Mouse (Mus musculus): ENCODE measurements around the gene Urgcp.
A peak's percentile ranks its signal among the peaks of the same experiment; 100 is the strongest.
"Not testable (repeated sequence)": the region's sequence is repeated elsewhere in the genome, so short reads cannot be mapped to it uniquely, and the experiment has no call there.

Gene Urgcp

GRCm38 (mm10) chr11:5761820-5762632, at the start of gene Urgcp:
Urgcp (minus strand) TSS chr11:5762376.
- DNase-seq, result peak; percentile 94

- DNase-seq, result not testable (repeated sequence)
These were observed 47.3 kb upstream of the Urgcp start for GRCm38 (mm10) chr11:5809487-5809886.

GRCm38 (mm10) chr11:5807956-5808355, 45.8 kb upstream of the Urgcp start:
- DNase-seq, result no peak

- DNase-seq, result no peak
These were observed 43.5 kb upstream of the Urgcp start for GRCm38 (mm10) chr11:5805711-5806110.

- DNase-seq, result no peak
These were observed 42.0 kb upstream of the Urgcp start for GRCm38 (mm10) chr11:5804174-5804573.

- DNase-seq, result no peak
These were observed 41.4 kb upstream of the Urgcp start, which contains the start of gene Pgam2 for GRCm38 (mm10) chr11:5803551-5803981. Pgam2 (minus strand) TSS chr11:5803733.

GRCm38 (mm10) chr11:5802457-5803217, 40.5 kb upstream of the Urgcp start:
- no peak for DNase-seq

- no peak for DNase-seq
These were observed 39.8 kb upstream of the Urgcp start for GRCm38 (mm10) chr11:5802005-5802404.

GRCm38 (mm10) chr11:5801511-5801910, 39.3 kb upstream of the Urgcp start:
- no peak for DNase-seq

GRCm38 (mm10) chr11:5799621-5800490, 37.7 kb upstream of the Urgcp start:
- no peak for DNase-seq

GRCm38 (mm10) chr11:5797928-5798327, 35.8 kb upstream of the Urgcp start:
- no peak for DNase-seq

GRCm38 (mm10) chr11:5797371-5797770, 35.2 kb upstream of the Urgcp start:
- DNase-seq, result no peak

- DNase-seq, result no peak
These were observed 34.8 kb upstream of the Urgcp start for GRCm38 (mm10) chr11:5796939-5797338.

GRCm38 (mm10) chr11:5795706-5796105, 33.5 kb upstream of the Urgcp start:
- no peak for DNase-seq

- DNase-seq, result no peak
These were observed 33.1 kb upstream of the Urgcp start for GRCm38 (mm10) chr11:5795290-5795689.

- no peak for DNase-seq
These were observed 28.3 kb upstream of the Urgcp start for GRCm38 (mm10) chr11:5790431-5790830.

GRCm38 (mm10) chr11:5789754-5790333, 27.7 kb upstream of the Urgcp start:
- no peak for DNase-seq

GRCm38 (mm10) chr11:5789071-5789753, 27.0 kb upstream of the Urgcp start:
- DNase-seq, result no peak

GRCm38 (mm10) chr11:5788056-5789014, 26.2 kb upstream of the Urgcp start, which contains the start of gene Dbnl:
Dbnl (plus strand) TSS chr11:5788488.
- peak; percentile 93 for DNase-seq

GRCm38 (mm10) chr11:5787671-5788055, 25.5 kb upstream of the Urgcp start:
- no peak for DNase-seq

GRCm38 (mm10) chr11:5785732-5786131, 23.6 kb upstream of the Urgcp start:
- no peak for DNase-seq

Data from cerebellum, adult 9-10 months (tissue).